Mouse (Mus musculus) liver, embryonic 14.5 days (tissue): ENCODE measurements around the gene Zcchc2. TPM values are rescaled to one million over a fixed set of nuclear protein-coding genes. Genes with fewer than 3 reads are reported as not detected.

Experiments
- ATAC-seq: fragments of 200-750 bp; cut with Nextera tagmentation; 2 replicates; pipeline ENCODE4 v1.8.0; 2017; ENCODE audit warnings: moderate number of reproducible peaks, mild to moderate bottlenecking, moderate library complexity; ENCODE audit not compliant: insufficient read depth
- DNase-seq, 3 experiments: peaks; one replicate each; pipeline ENCODE4 v3.0.0-alpha.2; 2012 to 2013; ENCODE audit warnings: low read depth in 3 of 3, low spot score in 3 of 3
- H3K27ac ChIP-seq: fragments of 300-500 bp; sonication (generic); 2 replicates; pipeline ENCODE4 v1.5.1; 2014; ENCODE audit warnings: moderate library complexity, mild to moderate bottlenecking, control low read depth, inconsistent platforms
- H3K27me3 ChIP-seq: fragments of 300-500 bp; sonication (generic); 2 replicates; pipeline ENCODE4 v1.6.1; 2014; ENCODE audit warnings: mild to moderate bottlenecking, low read length, moderate library complexity; ENCODE audit not compliant: control insufficient read depth, insufficient read depth
- H3K36me3 ChIP-seq: fragments of 300-500 bp; sonication (generic); replicated peaks from 2 replicates; pipeline ENCODE4 v1.6.1; 2014; ENCODE audit warnings: low read depth; ENCODE audit not compliant: control insufficient read depth, insufficient read depth
- H3K4me1 ChIP-seq, 2 experiments: fragments of 200-500 bp in 1 of 2; fragments of 300-500 bp in 1 of 2; sonication (generic) in 1 of 2; replicated peaks; 2 replicates each; pipeline ENCODE4 v1.6.1; 2012 to 2014; ENCODE audit warnings: antibody characterized with exemption in 1 of 2, inconsistent platforms in 1 of 2, low read length in 1 of 2; ENCODE audit not compliant: control insufficient read depth in 2 of 2, insufficient read depth in 2 of 2
- H3K4me2 ChIP-seq: fragments of 300-500 bp; sonication (generic); 2 replicates; pipeline ENCODE4 v1.6.1; 2014; ENCODE audit warnings: low read depth, mild to moderate bottlenecking, control low read depth, moderate library complexity
- H3K4me3 ChIP-seq, 2 experiments: fragments of 200-500 bp in 1 of 2; fragments of 300-500 bp in 1 of 2; sonication (generic) in 1 of 2; 2 replicates each; pipeline ENCODE4 v1.5.1; 2012 to 2014; ENCODE audit warnings: low read depth in 2 of 2, low read length in 2 of 2, mild to moderate bottlenecking in 2 of 2, control low read depth in 1 of 2, inconsistent platforms in 1 of 2, moderate library complexity in 1 of 2; ENCODE audit not compliant: insufficient read depth in 1 of 2
- H3K9ac ChIP-seq: fragments of 300-500 bp; sonication (generic); replicated peaks from 2 replicates; pipeline ENCODE4 v1.6.1; 2014; ENCODE audit warnings: mild to moderate bottlenecking, control low read depth, moderate library complexity
- H3K9me3 ChIP-seq: fragments of 300-500 bp; sonication (generic); 2 replicates; pipeline ENCODE4 v1.6.1; 2016; ENCODE audit warnings: low read length, mixed read lengths; ENCODE audit not compliant: control insufficient read depth
- CTCF ChIP-seq: IDR thresholded peaks from 2 replicates; pipeline ENCODE4 v1.5.1; 2016; ENCODE audit warnings: antibody characterized with exemption, low read depth, control low read depth
- EP300 ChIP-seq: IDR thresholded peaks from 2 replicates; pipeline ENCODE4 v1.6.1; 2016; ENCODE audit warnings: antibody characterized with exemption, low read depth
- WGBS: fragments of 180-500 bp; shearing (Covaris S2); extraction: QIAGEN DNeasy Blood & Tissue Kit; methylation state at CpG from one replicate; pipeline ENCODE4 v1.1.7; 2014; ENCODE audit not compliant: insufficient replicate concordance; 5-methylcytosine and 5-hydroxymethylcytosine counted together
- polyA plus RNA-seq, 2 experiments: library from polyadenylated mRNA; depleted of rRNA in 1 of 2; stranded (reverse) in 1 of 2; unstranded in 1 of 2; fragments of >200 nt; fragmentation: Nextera tagmentation in 1 of 2; extraction: Ambion mirVana in 1 of 2; gene quantifications; 2 replicates each; pipeline versions ENCODE4 v1.2.1 to v1.2.3; 2012 to 2014

Gene Zcchc2
- polyA plus RNA-seq, 2 experiments, result 1.0 to 4.3 TPM

DNA sequence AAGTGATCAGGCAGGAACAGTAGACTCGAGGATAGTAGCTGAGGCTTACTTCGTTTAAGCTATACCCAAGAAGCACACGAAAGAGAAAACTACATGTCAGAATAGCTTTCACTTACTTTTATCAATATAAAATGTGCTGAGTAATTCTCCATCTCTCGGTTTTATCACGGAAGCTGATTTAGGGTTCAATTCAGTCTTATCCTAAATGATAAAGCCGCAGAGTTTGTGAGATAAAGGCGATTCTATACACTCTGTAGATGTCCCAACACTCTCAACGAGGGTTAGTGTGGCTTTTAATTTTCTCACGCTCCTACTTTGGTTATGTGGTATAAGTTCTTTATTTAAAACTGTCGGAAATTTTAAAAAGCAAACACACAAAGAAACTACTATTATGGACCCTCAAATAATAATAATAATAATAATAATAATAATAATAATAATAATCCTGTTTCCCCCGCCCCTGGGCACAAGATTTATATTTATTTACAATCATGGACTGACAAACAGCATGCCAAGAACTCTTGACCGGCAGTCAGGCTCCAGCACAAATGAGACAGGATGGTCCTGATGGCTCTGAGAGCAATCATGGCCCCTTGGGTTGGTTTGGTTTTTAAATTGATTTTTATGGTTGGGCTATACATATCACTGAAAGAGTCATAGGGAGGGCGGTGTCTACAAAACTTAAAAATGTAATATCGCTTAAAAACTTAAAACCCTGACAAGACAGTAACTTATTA is 1.1 kb upstream of the Zcchc2 start:
- Histone ChIP-seq H3K4me2 (peak overlapping the region; percentile 83), H3K9me3 (no peaks in the 10 kb centered on the region), H3K4me1 (peaks cover 12 to 14% of the 10 kb centered on the region in 2 experiments), H3K27ac (no peak overlapping the region), H3K27me3 (no peaks in the 10 kb centered on the region), H3K9ac (no peak overlapping the region; the same call in 1 of the 2 replicates), H3K36me3 (no peaks in the 10 kb centered on the region), H3K4me3 (peak overlapping the region; percentile 74 to 79; a peak in 3 of 4 replicates)
- ATAC-seq (no peak), DNase-seq (no peak)
- TF ChIP-seq CTCF, result no peak
- TF ChIP-seq EP300, result no peak
- 32% methylated on average over 14 of the region's 14 CpGs for WGBS

DNA sequence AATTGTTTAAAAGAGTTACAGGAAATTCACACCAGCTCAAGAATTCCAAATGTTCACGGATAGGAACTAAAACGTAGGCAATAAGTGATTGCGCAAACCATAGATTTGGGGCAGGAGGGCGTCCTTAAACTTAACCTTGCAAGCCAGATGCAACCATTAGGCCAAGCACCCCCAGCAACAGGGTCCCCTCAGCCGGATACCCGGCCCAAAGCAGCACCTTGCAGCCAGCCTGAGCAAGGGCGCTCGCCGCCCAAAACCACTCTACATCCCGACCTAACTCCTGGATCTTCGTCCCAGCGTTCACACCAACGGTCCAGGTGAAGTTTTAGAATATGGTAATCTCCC is 594 bp upstream of the Zcchc2 start:
- H3K27ac ChIP-seq, result peak overlapping the region; percentile 28; the same call in 1 of the 2 replicates
- peak overlapping the region; percentile 79 for H3K9ac ChIP-seq
- no peaks in the 10 kb centered on the region for H3K9me3 ChIP-seq
- DNase-seq (no peak), ATAC-seq (no peak)
- H3K4me2 ChIP-seq, result peak overlapping the region; percentile 83
- TF ChIP-seq EP300 (no peak), CTCF (no peak)
- H3K4me3 ChIP-seq, result peak overlapping the region; percentile 74 to 79
- H3K4me1 ChIP-seq, result peaks cover 12 to 20% of the 10 kb centered on the region in 2 experiments
- H3K27me3 ChIP-seq, result no peaks in the 10 kb centered on the region
- whole genome bisulfite sequencing, result 3% methylated on average over 13 of the region's 13 CpGs
- no peaks in the 10 kb centered on the region for H3K36me3 ChIP-seq

GRCm38 (mm10) chr1:105990911-105991761 is 930 bp downstream of the Zcchc2 start:
- Histone ChIP-seq H3K4me2 (peak overlapping the region; percentile 83), H3K4me1 (peaks cover 16 to 27% of the 10 kb centered on the region in 2 experiments), H3K27ac (peak overlapping the region; percentile 65), H3K4me3 (peak overlapping the region; percentile 69 to 74), H3K36me3 (no peaks in the 10 kb centered on the region), H3K27me3 (no peaks in the 10 kb centered on the region), H3K9ac (peak overlapping the region; percentile 71), H3K9me3 (no peaks in the 10 kb centered on the region)
- TF ChIP-seq EP300, result no peak
- no peak for TF ChIP-seq CTCF
- ATAC-seq, result peak; percentile 16; the same call in 1 of the 2 replicates
- WGBS, result under 1% methylated on average over 97 of the region's 104 CpGs
- DNase-seq, result no peak

DNA sequence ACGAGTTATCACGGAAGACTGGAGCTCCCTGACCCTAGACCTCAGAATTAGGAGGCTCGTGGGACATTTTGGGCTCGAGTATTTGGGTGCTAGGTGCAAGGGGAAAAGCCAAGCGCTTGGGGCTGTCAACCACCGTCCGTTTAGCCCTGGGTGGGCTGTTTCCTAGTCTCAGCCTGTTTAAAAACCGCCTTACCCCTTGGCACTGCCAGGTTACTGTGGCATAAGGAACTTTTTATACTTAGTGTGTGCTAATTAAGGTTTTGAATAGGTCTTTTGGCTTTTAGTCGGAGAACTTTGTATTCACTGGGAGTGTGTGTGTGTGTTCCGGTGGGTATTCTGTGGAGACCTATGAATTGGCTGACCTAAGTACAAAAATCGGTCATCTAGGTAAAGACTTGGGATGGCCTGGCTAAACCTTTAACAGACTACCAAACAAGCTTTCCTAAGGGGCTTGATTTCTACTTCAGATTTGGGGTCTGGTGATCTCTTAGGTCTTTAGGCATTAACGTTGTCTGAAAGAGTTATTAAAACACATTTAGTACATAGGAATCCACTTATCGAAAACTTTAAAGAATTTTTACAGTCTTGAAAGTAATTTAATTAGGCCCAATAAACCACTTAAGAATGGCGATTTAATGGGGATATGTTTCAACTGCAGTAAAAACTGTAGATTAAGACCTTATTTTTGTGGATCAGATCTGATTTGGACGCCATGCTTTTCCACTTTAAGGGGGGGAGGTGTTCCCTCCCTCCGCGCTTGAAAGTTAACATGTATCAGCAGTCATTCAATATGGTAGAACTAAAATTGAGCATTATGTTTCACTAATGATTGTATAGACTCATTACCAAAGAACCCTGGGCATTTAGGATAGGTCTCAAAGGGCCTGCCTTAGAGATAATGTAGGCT is 2.0 kb downstream of the Zcchc2 start:
- Histone ChIP-seq H3K36me3 (no peaks in the 10 kb centered on the region), H3K4me2 (peak overlapping the region; percentile 83), H3K9me3 (no peaks in the 10 kb centered on the region), H3K27me3 (no peaks in the 10 kb centered on the region), H3K4me3 (peak overlapping the region; percentile 69 to 74), H3K4me1 (peaks cover 16 to 27% of the 10 kb centered on the region in 2 experiments), H3K9ac (peak overlapping the region; percentile 71), H3K27ac (peak overlapping the region; percentile 65; the same call in 1 of the 2 replicates)
- WGBS, result 12% methylated on average over 17 of the region's 17 CpGs
- TF ChIP-seq EP300, result no peak
- TF ChIP-seq CTCF, result no peak
- no peak for DNase-seq
- no peak for ATAC-seq
